Mouse (Mus musculus) Patski (cell line): Measurements from ENCODE around the gene 0610040J01Rik. TPM values are rescaled to one million over a fixed set of nuclear protein-coding genes. Genes with fewer than 3 reads are reported as not detected.
A peak's percentile ranks its signal among the peaks of the same experiment; 100 is the strongest.

ENCODE experiments used
- ATAC-seq: fragments of 100-300 bp; one replicate; pipeline ENCODE4 v1.8.0; 2021
- CTCF ChIA-PET: fragments of 350-600 bp; sonication (Branson Sonifier 250); formaldehyde crosslinking; loops from one replicate; lab custom pipeline; 2022; ENCODE audit warnings: inconsistent platforms; lab: Charles Lee
- POLR2A ChIA-PET: fragments of 350-600 bp; sonication (Branson Sonifier 250); formaldehyde crosslinking; loops from one replicate; lab custom pipeline; 2022; ENCODE audit warnings: antibody characterized with exemption, inconsistent platforms; lab: Charles Lee
- DNase-seq: peaks from one replicate; pipeline ENCODE4 v3.0.0-alpha.2; 2011; ENCODE audit warnings: low read depth, low spot score
- H3K27me3 ChIP-seq: fragments of 371-371 bp; one replicate; pipeline ENCODE4 v1.5.1; 2021
- CTCF ChIP-seq: fragments of 100-300 bp; IDR thresholded peaks from one replicate; pipeline ENCODE4 v1.5.1; 2021
- in situ Hi-C: fragments of 300-500 bp; cut with MboI; formaldehyde crosslinking; loops from 3 replicates; pipeline ENCODE4 v1.11.1; 2018; ENCODE audit warnings: low pct_unique_long_range_greater_than_20kb, mixed read lengths
- polyA plus RNA-seq: library from polyadenylated mRNA; unstranded; gene quantifications from one replicate; pipeline ENCODE4 v1.2.3, GENCODE M21; 2021

Gene 0610040J01Rik
- polyA plus RNA-seq, 1 experiment from 2014 or later = 0.58 TPM

GRCm38 (mm10) chr5:63858901-63859300 lies 46.7 kb downstream of the 0610040J01Rik start:
- POLR2A ChIA-PET = no interaction called here
- H3K27me3 ChIP-seq = no peaks in the 10 kb centered on the region
- in situ Hi-C loops = no loop called here
- CTCF ChIA-PET = interaction anchor here (1.2 kb wide), 1 partner anchor 28 kb away, joined by 3 read pairs; no protein-coding TSS in a partner anchor
- ATAC-seq (no peak), DNase-seq (no peak)
- no peak for TF ChIP-seq CTCF

GRCm38 (mm10) chr5:63867421-63867820 lies 55.3 kb downstream of the 0610040J01Rik start:
- no peaks in the 10 kb centered on the region for H3K27me3 ChIP-seq
- no peak for TF ChIP-seq CTCF
- ChIA-PET POLR2A (no interaction called here), CTCF (interaction anchor here (0.8 to 1.5 kb wide), 3 partner anchors 12 to 39 kb away, joined by 3 to 4 read pairs (median 4); no protein-coding TSS in a partner anchor)
- DNase-seq (peak; percentile 95), ATAC-seq (peak; percentile 88)
- in situ Hi-C loops = loop anchor here (5.0 kb wide), 1 partner anchor 100 kb away; no protein-coding TSS in a partner anchor

DNA sequence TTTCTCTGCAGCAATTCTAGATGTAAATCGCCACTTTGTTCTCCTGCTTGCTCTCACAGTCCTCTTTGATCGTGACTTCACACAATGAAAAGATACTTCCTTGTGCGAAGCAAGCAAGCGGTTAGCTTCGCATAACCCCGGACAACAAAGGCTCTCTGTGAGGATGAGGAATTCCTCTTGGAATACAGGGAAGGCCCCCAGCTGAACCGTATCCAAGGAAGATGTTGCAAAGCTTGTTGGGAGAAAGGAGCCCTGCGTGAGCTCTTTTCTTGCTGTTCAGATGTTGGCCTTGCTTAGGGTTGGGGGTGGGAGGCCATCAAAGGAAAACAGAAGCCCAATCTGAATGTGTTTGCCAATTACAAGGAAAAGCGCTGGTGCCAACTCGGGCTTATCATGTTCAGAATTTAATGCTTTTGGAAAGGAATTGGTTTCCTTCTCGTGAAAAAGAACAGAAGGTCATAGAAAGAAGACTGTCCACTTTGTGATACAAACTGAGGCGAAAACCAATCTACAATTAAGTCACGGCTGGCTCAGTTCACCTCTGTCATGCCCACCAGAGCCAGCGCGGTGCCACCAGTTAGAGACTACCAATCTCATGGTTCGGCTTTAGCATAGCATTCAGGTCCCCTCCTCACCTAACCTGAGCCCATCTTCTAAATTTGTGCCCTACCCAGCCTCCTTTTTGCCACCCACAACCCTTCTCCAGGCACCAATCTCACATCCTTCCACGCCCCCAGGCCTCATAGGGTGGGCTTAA lies 60.2 kb downstream of the 0610040J01Rik start:
- no peak for TF ChIP-seq CTCF
- in situ Hi-C loops = no loop called here
- CTCF ChIA-PET = interaction anchor here (1.4 kb wide), 1 partner anchor 9 kb away, joined by 3 read pairs; no protein-coding TSS in a partner anchor
- no peaks in the 10 kb centered on the region for H3K27me3 ChIP-seq
- no peak for ATAC-seq
- DNase-seq = no peak
- POLR2A ChIA-PET = no interaction called here

GRCm38 (mm10) chr5:63874880-63875279 lies 62.7 kb downstream of the 0610040J01Rik start:
- TF ChIP-seq CTCF = no peak
- ATAC-seq = peak; percentile 22
- POLR2A ChIA-PET = no interaction called here
- DNase-seq = no peak
- in situ Hi-C loops = loop anchor here (25.0 kb wide), 1 partner anchor 938 kb away; no protein-coding TSS in a partner anchor
- CTCF ChIA-PET = interaction anchor here (1.6 to 3.2 kb wide), 2 partner anchors 12 to 195 kb away, joined by 4 to 21 read pairs; no protein-coding TSS in a partner anchor
- no peaks in the 10 kb centered on the region for H3K27me3 ChIP-seq

- CTCF ChIA-PET = interaction anchor here (1.6 to 3.2 kb wide), 2 partner anchors 11 to 194 kb away, joined by 4 to 21 read pairs; no protein-coding TSS in a partner anchor
- ATAC-seq = no peak
- no peaks in the 10 kb centered on the region for H3K27me3 ChIP-seq
These were observed 63.9 kb downstream of the 0610040J01Rik start for GRCm38 (mm10) chr5:63876081-63876480.

GRCm38 (mm10) chr5:63879026-63879425 lies 66.9 kb downstream of the 0610040J01Rik start:
- in situ Hi-C loops = loop anchor here (25.0 kb wide), 1 partner anchor 942 kb away; no protein-coding TSS in a partner anchor
- ATAC-seq = no peak
- CTCF ChIA-PET = interaction anchor here (2.3 kb wide), 1 partner anchor 8 kb away, joined by 17 read pairs; no protein-coding TSS in a partner anchor
- no peak for DNase-seq
- POLR2A ChIA-PET = no interaction called here
- no peak for TF ChIP-seq CTCF
- no peaks in the 10 kb centered on the region for H3K27me3 ChIP-seq

More at GRCm38 (mm10) chr5:63876081-63876480, 63.9 kb downstream of the 0610040J01Rik start:
- in situ Hi-C loops = loop anchor here (25.0 kb wide), 1 partner anchor 939 kb away; no protein-coding TSS in a partner anchor
- TF ChIP-seq CTCF = no peak
- peak; percentile 41 for DNase-seq
- POLR2A ChIA-PET = no interaction called here

- POLR2A ChIA-PET = no interaction called here
- H3K27me3 ChIP-seq = no peaks in the 10 kb centered on the region
- ATAC-seq (no peak), DNase-seq (no peak)
- no peak for TF ChIP-seq CTCF
- CTCF ChIA-PET = interaction anchor here (0.8 to 2.8 kb wide), 10 partner anchors 8 to 184 kb away, joined by 3 to 21 read pairs (median 6); partner anchors contain the start of gene 0610040J01Rik
- in situ Hi-C loops = loop anchor here (5.0 to 25.0 kb wide), 3 partner anchors 74 to 949 kb away; partner anchors contain the start of gene 0610040J01Rik
These were observed 74.1 kb downstream of the 0610040J01Rik start for GRCm38 (mm10) chr5:63886292-63886691.

DNA sequence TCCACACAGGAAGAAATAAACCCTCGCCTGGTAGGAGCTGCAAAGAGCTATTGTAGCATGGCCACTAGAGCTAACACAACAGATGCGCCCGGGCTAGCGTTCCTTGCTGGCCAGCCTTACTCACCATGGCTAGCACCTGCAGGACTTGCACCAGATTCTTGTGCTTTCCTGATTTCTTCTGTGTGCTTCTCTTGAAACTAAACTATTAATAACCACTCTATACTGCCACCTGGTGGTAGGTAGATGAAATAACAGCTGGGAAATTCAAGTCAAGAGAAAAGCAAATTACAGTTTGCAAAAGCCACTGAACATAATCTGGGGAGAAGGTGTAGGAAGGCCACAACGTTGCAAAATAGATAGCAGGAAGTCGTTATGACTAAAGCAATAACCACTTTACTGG lies 74.5 kb downstream of the 0610040J01Rik start:
- TF ChIP-seq CTCF = peak; percentile 70
- no peak for DNase-seq
- no peaks in the 10 kb centered on the region for H3K27me3 ChIP-seq
- ChIA-PET CTCF (interaction anchor here (0.6 to 2.8 kb wide), 14 partner anchors 8 to 186 kb away, joined by 3 to 21 read pairs (median 4); partner anchors contain the start of gene 0610040J01Rik), POLR2A (no interaction called here)
- ATAC-seq = peak; percentile 62
- in situ Hi-C loops = loop anchor here (5.0 to 25.0 kb wide), 3 partner anchors 74 to 949 kb away; partner anchors contain the start of gene 0610040J01Rik

DNA sequence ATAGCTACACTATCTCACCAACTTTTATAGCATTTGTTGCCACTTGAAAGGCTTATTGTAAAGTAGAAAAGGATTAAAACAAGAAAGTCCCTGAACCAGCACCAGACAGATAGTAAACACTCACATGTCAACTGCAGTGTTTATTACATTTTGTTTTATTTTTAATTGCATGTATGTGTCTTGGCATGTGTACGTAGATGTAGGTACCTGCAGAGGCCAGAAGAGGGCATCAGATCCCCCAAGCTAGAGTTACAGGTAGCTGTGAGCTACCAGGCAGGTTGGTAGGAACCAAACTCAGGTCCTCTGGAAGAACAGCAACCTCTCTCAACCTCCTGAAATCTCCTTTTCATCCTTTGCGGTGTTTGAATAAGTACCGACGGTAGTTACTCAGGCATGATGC lies 74.9 kb downstream of the 0610040J01Rik start:
- DNase-seq (no peak), ATAC-seq (no peak)
- POLR2A ChIA-PET = no interaction called here
- TF ChIP-seq CTCF = peak; percentile 36
- no peaks in the 10 kb centered on the region for H3K27me3 ChIP-seq
- in situ Hi-C loops = loop anchor here (5.0 to 25.0 kb wide), 3 partner anchors 75 to 950 kb away; partner anchors contain the start of gene 0610040J01Rik
- CTCF ChIA-PET = interaction anchor here (0.6 to 2.8 kb wide), 16 partner anchors 8 to 186 kb away, joined by 3 to 21 read pairs (median 3); partner anchors contain the start of gene 0610040J01Rik

- TF ChIP-seq CTCF = no peak
- CTCF ChIA-PET = no interaction called here
- POLR2A ChIA-PET = no interaction called here
- in situ Hi-C loops = loop anchor here (25.0 kb wide), 1 partner anchor 954 kb away; no protein-coding TSS in a partner anchor
- DNase-seq (no peak), ATAC-seq (no peak)
- no peaks in the 10 kb centered on the region for H3K27me3 ChIP-seq
These were observed 79.1 kb downstream of the 0610040J01Rik start for GRCm38 (mm10) chr5:63891241-63891640.
